Mouse (Mus musculus): ENCODE results near the gene Zfp719.

The Zfp719 gene

GRCm38 (mm10) chr7:43579440-43580171 lies at the start of gene Zfp719:
Zfp719 (plus strand) TSS chr7:43579610.
- DNase-seq (ENCODE audit: low read depth), result peak; percentile 85

- DNase-seq (ENCODE audit: low read depth), result peak; percentile 30
These were observed 49.1 kb upstream of the Zfp719 start for GRCm38 (mm10) chr7:43530216-43530785.

DNA sequence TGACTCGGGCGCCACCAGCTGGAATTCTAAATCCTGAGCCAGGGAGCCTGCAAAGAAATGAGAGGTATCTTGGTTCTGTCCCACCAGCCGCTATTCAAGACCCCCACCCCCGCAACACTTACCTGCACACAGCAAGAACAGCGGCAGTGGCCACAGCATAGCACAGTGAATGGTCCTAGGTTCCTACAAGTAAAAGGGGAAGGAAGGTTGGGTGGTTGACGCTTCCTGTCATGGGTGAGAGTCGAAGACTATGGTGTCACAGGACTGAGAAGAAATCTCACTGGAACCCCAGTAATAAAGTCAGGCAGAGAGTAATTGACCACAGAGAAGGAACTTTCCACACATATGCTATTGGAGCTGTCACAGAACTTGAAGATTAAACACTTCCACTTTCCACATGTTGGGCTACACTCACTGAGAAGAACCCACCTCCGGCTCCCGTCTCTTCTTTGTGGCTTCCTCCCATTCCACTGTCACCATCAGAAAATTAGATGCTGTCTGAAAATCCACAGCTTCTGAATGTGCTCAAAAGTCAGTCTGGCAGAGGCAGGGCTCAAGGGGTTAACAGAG lies 46.4 kb upstream of the Zfp719 start:
- peak; percentile 37 for DNase-seq (ENCODE audit: low read depth)

GRCm38 (mm10) chr7:43538524-43538923 lies 40.9 kb upstream of the Zfp719 start:
- DNase-seq (ENCODE audit: low read depth), result no peak

DNA sequence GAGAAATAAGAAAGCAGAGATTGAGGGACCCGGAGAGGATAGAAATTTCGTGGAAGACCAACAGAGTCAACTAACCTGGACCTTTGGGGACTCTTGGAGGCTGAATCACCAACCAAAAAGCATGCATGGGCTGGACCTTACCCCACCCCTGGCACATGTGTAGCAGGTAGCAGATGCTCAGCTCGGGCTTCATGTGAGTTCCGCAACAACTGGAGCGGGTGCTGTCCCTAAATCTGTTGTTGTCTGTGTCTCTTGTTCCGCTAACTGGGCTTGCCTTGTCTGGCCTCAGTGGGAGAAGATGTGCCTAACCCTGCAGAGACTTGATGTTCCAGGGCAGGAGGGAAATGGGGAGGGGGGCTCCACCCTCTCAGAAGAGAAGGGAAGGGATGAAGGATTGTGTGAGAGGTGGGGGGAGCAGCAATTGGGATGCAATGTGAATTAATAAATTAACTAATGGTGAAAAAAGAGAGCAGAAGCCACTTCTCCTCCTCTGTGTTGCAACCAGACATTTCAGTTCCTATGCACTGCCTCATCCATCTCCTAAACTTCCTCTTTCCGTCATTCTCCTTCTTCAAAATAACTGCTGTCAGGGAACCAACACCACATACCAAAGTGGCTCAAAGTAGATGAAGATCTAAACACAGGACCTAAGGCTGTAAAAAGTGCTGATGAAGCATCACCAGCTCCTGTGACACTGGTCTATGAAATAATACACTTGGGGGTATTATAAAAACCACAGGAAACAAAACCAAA lies 35.0 kb upstream of the Zfp719 start, which contains the start of gene Cd33:
Cd33 (minus strand) TSS at position 204 of the 753 bp plus-strand sequence.
- DNase-seq (ENCODE audit: low read depth), result no peak

GRCm38 (mm10) chr7:43545656-43546545 lies 33.5 kb upstream of the Zfp719 start:
- no peak for DNase-seq (ENCODE audit: low read depth)

GRCm38 (mm10) chr7:43547666-43548065 lies 31.7 kb upstream of the Zfp719 start:
- no peak for DNase-seq (ENCODE audit: low read depth)

- DNase-seq (ENCODE audit: low read depth), result no peak
These were observed 31.2 kb upstream of the Zfp719 start for GRCm38 (mm10) chr7:43548206-43548605.

DNA sequence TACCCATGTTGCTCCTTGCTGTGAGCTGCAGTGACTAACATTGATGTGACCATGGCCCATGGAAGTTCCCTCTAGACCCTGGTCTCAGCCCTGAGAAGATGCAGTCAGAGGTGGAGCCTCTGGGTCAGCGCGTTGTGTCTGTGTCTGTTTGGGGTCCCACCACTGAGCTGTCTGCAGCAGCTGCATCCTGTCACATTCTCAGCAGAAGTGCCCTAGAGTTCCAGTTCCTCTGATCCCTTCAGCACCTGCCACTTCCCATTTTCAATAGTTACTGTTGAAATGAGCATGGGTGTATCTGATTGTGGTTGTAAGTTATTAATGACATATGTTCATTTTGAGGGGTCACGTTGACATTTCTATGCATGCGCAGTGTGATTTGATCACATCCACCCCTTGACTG lies 26.3 kb upstream of the Zfp719 start:
- peak; percentile 42 for DNase-seq (ENCODE audit: low read depth)

DNA sequence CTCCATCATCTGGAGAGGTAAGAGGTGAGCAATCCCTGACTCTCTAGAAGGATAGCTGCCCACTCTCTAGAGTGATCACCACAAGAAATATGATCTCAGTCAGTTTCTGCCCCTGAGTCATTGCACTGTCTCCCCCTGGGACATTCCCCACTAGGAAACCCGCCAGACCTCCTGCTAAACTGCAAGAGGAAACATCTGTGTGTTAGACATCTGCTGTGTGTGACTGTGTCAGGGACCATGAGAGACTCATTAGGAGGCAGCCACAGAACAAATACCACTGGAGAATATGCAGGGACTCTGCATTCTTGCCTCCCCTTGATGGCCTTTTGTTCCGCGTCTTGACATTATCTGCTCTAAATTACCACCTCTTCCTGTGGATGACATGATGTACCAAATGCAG lies 24.9 kb upstream of the Zfp719 start:
- DNase-seq (ENCODE audit: low read depth), result peak; percentile 69

- DNase-seq (ENCODE audit: low read depth), result no peak
These were observed 24.1 kb upstream of the Zfp719 start for GRCm38 (mm10) chr7:43555351-43555750.

GRCm38 (mm10) chr7:43556901-43557300 lies 22.5 kb upstream of the Zfp719 start:
- DNase-seq (ENCODE audit: low read depth), result no peak

- DNase-seq (ENCODE audit: low read depth), result peak; percentile 77
These were observed 17.3 kb upstream of the Zfp719 start, which contains the start of gene Zfp658 for GRCm38 (mm10) chr7:43562006-43562633. Zfp658 (plus strand) TSS chr7:43562256.

- peak; percentile 26 for DNase-seq (ENCODE audit: low read depth)
These were observed 16.7 kb upstream of the Zfp719 start for GRCm38 (mm10) chr7:43562651-43563070.

DNA sequence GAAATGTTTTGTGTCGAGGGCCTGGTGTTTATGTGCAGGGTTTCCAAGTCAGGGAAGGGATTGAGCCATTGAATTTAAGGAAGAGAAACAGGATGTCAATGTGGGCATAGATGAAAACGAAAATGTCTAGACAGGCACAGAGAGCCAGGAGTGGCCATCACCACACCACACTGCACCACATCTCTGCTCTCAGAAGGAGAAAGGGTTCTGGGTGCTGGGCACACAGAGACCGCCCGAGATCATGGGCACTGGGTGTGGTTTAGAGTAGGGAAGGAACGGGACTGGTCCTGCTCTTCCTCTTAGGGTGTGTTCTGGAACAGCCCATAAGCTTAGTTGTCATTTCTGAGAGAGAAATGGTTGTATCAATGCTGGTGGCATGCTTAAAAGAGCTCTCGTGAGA lies 16.1 kb upstream of the Zfp719 start:
- DNase-seq (ENCODE audit: low read depth), result no peak

DNA sequence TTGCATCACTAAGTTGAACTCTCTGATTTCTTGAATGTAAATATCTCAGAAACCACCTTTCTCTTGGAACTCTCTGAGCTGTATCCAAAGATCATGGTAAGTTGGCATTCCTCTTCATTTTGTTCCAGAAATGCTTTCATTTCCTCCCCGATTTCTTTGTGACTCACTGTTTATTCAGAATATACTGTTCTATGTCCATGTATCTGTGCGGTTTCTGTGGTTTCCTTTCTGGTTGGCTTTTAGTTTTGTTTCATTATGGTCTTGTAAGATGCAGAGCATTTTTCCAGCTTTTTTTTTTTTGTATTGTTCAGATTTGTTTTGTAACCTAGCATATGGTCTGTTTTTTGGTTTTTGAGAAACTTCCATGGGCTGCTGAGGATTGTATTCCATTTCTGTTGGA lies 8.2 kb upstream of the Zfp719 start:
- DNase-seq (ENCODE audit: low read depth), result no peak

DNA sequence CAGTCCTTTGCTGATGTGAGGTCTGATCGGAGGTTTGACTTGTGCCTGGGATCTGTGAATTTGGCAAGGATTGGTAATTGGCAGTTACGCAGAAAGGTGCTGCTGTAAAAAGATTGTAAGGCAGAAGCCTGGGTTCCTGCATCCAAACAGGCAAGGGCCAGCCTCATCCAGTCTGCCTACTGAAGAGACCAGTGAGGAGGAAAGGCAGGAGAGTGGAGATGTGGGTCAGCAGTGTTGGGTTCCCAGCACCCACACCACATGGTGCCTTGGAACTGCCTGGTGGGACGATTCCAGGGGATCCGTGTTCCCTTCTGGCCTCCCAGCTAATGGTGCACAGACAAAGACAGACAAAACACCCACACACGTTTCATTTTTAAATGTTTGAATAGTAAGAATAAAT lies 1.1 kb downstream of the Zfp719 start:
- DNase-seq (ENCODE audit: low read depth), result no peak

GRCm38 (mm10) chr7:43584790-43585189 lies 5.4 kb downstream of the Zfp719 start:
- no peak for DNase-seq (ENCODE audit: low read depth)

GRCm38 (mm10) chr7:43601884-43602283 lies 22.5 kb downstream of the Zfp719 start:
- DNase-seq (ENCODE audit: low read depth), result no peak

GRCm38 (mm10) chr7:43606896-43607742 lies 27.7 kb downstream of the Zfp719 start, which contains the start of gene Zfp819:
Zfp819 (plus strand) TSS chr7:43607169.
- peak; percentile 28 for DNase-seq (ENCODE audit: low read depth)
